ENCODE assay signal across 18 mouse cellular contexts in the genomic region with DNA sequence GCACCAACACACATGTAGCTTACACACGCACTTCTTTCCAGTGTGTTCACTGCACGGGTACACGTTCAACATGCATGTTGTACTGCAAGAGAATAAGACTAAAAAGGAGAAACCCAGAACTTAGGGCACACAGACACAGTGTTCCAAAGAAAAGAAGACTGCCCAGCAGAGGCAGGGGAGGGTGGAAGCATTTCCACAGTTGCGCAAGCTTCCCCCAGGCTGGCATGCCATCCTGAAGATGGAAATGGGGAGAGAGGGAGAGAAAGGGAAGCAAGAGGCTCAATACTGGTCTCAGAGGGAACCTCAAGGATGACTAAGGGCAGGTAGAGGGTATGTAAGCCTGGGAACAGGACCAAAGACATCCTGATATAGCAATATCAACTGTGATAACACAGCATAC.
"Had no signal": no experiment of that assay in that cellular context is flagged by ENCODE, and none has a peak within 500 bp of the region (broad histone marks: within the 10 kb centered on the region; RNA-seq: fewer than 3 reads in every experiment).

No protein-coding gene starts in this region.

- H3K36me3 ChIP-seq: liver, embryonic 12.5 days; liver, embryonic 15.5 days; lung, embryonic 15.5 days had no signal

- H3K9ac ChIP-seq: kidney, embryonic 15.5 days; limb, embryonic 13.5 days; liver, embryonic 12.5 days; liver, embryonic 15.5 days; lung, embryonic 15.5 days; midbrain, embryonic 13.5 days had no signal

- H3K9me3 ChIP-seq: kidney, embryonic 15.5 days; limb, embryonic 13.5 days; liver, embryonic 12.5 days; liver, embryonic 15.5 days; lung, embryonic 15.5 days; midbrain, embryonic 10.5 days; midbrain, embryonic 13.5 days had no signal

- H3K4me2 ChIP-seq: kidney, embryonic 15.5 days; limb, embryonic 13.5 days; liver, embryonic 12.5 days; liver, embryonic 15.5 days; lung, embryonic 15.5 days; midbrain, embryonic 13.5 days had no signal

- ATAC-seq: liver, embryonic 12.5 days; midbrain, embryonic 13.5 days; midbrain, embryonic 16.5 days had no signal

- DNase-seq: kidney, postnatal 10 days; kidney, postnatal 36 days; left cerebral cortex, postnatal 4 days; liver; lung, adult 18-20 months; lung, postnatal 10 days; lung, postnatal 36 days; thymus, adult 18-20 months; thymus, postnatal 36 days had no signal

- H3K27ac ChIP-seq: kidney, embryonic 15.5 days; limb, embryonic 13.5 days; liver, embryonic 12.5 days; liver, embryonic 15.5 days; midbrain, embryonic 10.5 days; midbrain, embryonic 13.5 days had no signal

- H3K4me1 ChIP-seq: liver, embryonic 15.5 days; megakaryocyte, embryonic 14.5 days had no signal

- H3K27me3 ChIP-seq: kidney, embryonic 15.5 days; limb, embryonic 13.5 days; lung, embryonic 15.5 days; midbrain, embryonic 13.5 days had no signal

- H3K4me3 ChIP-seq: kidney, embryonic 15.5 days; limb, embryonic 13.5 days; liver, embryonic 12.5 days; liver, embryonic 15.5 days; lung, embryonic 15.5 days; megakaryocyte, embryonic 14.5 days; midbrain, embryonic 10.5 days; midbrain, embryonic 13.5 days had no signal
